Comparison of ENCODE assay signal across 8 mouse cellular contexts in the genomic region with DNA sequence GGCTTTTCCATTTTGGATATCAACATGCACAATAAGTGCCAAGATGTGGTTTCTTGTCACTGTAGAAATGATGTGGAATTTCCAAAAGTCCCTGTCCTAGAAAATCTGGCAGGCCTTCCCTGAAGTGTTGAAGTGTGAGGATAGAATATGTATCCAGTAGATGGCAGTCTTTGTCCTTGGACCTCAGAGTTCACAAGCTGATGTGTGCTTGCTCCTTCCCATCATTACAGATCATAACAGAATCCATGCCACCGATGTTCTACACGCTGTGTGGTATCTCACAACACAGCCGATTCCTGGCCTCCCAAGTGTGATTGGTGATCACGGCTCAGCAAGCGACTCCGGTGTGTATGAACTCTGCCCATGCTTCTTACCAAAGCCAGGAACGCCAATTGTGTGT. TPM values are rescaled to one million over a fixed set of nuclear protein-coding genes. Genes with fewer than 3 reads are reported as not detected.
DNase-seq lines count a peak whose midpoint lies in the region; ATAC-seq and TF ChIP-seq lines count a peak whose summit lies in the region.

No protein-coding gene starts in this region.

- TF ChIP-seq CTCF in intestine, postnatal 0 days (IDR thresholded peaks at IDR 0.05; ENCODE audit: low read depth): peak; percentile 66

- H3K9ac ChIP-seq in heart, embryonic 12.5 days: no peak overlapping the region; the same call in 1 of the 2 replicates
- no peak overlapping the region for H3K9ac ChIP-seq in intestine, postnatal 0 days (ENCODE audit: low read depth, low read length)
- no peak overlapping the region for H3K9ac ChIP-seq in neural tube, embryonic 13.5 days

- H3K36me3 ChIP-seq in heart, embryonic 12.5 days: peaks cover 23% of the 10 kb centered on the region
- peaks cover 48% of the 10 kb centered on the region for H3K36me3 ChIP-seq in intestine, postnatal 0 days (ENCODE audit: control insufficient read depth, insufficient read depth)
- no peaks in the 10 kb centered on the region for H3K36me3 ChIP-seq in neural tube, embryonic 13.5 days

- DNase-seq in heart, adult 11 months: peak; percentile 87
- DNase-seq in 3134 (ENCODE audit: extremely low read depth, insufficient read length, low spot score): peak; percentile 20
- peak; percentile 32 to 63 for DNase-seq in cerebellum, postnatal 10 days
- no peak for DNase-seq in yolk sac, embryonic 10.5 days (ENCODE audit: low spot score)

- no peaks in the 10 kb centered on the region for H3K27me3 ChIP-seq in heart, embryonic 12.5 days (replicated peaks)
- H3K27me3 ChIP-seq in intestine, postnatal 0 days (replicated peaks; ENCODE audit: control insufficient read depth, insufficient read depth, low read length): no peaks in the 10 kb centered on the region
- 0 out of 2 replicates have a peak, but pooled peaks cover 7% of the 10 kb centered on the region for H3K27me3 ChIP-seq in neural tube, embryonic 13.5 days

- no peak for ATAC-seq in heart, embryonic 12.5 days (ENCODE audit: insufficient number of reproducible peaks, low FRiP score)
- no peak for ATAC-seq in intestine, postnatal 0 days
- ATAC-seq in neural tube, embryonic 13.5 days (ENCODE audit: low read depth): 0 out of 2 replicates have a peak, but pooled peaks have one; percentile 37
- no peak for ATAC-seq in CD4-positive, CD25-positive, alpha-beta regulatory T cell, adult 4 months

- H3K4me2 ChIP-seq in heart, embryonic 12.5 days: no peak overlapping the region
- no peak overlapping the region for H3K4me2 ChIP-seq in intestine, postnatal 0 days (replicated peaks; ENCODE audit: low read depth)
- H3K4me2 ChIP-seq in neural tube, embryonic 13.5 days: no peak overlapping the region

- H3K9me3 ChIP-seq in heart, embryonic 12.5 days (replicated peaks): no peaks in the 10 kb centered on the region
- H3K9me3 ChIP-seq in intestine, postnatal 0 days (ENCODE audit: control insufficient read depth): no peaks in the 10 kb centered on the region
- no peaks in the 10 kb centered on the region for H3K9me3 ChIP-seq in neural tube, embryonic 13.5 days

- no peak overlapping the region for H3K4me3 ChIP-seq in heart, embryonic 12.5 days
- no peak overlapping the region for H3K4me3 ChIP-seq in intestine, postnatal 0 days (ENCODE audit: low read depth, low read length)
- no peak overlapping the region for H3K4me3 ChIP-seq in neural tube, embryonic 13.5 days

- 63% methylated on average over 7 of the region's 7 CpGs for WGBS in heart, embryonic 12.5 days
- 74% methylated on average over 7 of the region's 7 CpGs for WGBS in intestine, postnatal 0 days
- 74% methylated on average over 7 of the region's 7 CpGs for WGBS in neural tube, embryonic 13.5 days

- H3K4me1 ChIP-seq in heart, embryonic 12.5 days (replicated peaks): peaks cover 17% of the 10 kb centered on the region
- H3K4me1 ChIP-seq in intestine, postnatal 0 days (replicated peaks; ENCODE audit: control insufficient read depth, insufficient read depth, low read length): no peaks in the 10 kb centered on the region
- H3K4me1 ChIP-seq in neural tube, embryonic 13.5 days (replicated peaks): peaks cover 9% of the 10 kb centered on the region; the same call in 1 of the 2 replicates

- no peak overlapping the region for H3K27ac ChIP-seq in heart, embryonic 12.5 days (ENCODE audit: poor library complexity, severe bottlenecking)
- no peak overlapping the region for H3K27ac ChIP-seq in intestine, postnatal 0 days (ENCODE audit: low read depth, low read length)
- H3K27ac ChIP-seq in neural tube, embryonic 13.5 days (replicated peaks): no peak overlapping the region

RNA-seq across cellular contexts. Expression of a gene that starts 36.9 kb away (rescaled TPM):
- 0.10 and 0.13 TPM in 2 replicates for polyA plus RNA-seq in heart, embryonic 12.5 days (2016; fragmentation: Nextera tagmentation; extraction: Ambion mirVana)
- polyA plus RNA-seq in intestine, postnatal 0 days (2015; fragmentation: Nextera tagmentation; extraction: Ambion mirVana): 0.13 and 0.16 TPM in 2 replicates
- 7.1 and 7.5 TPM in 2 replicates for polyA plus RNA-seq in neural tube, embryonic 13.5 days (2015; fragmentation: Nextera tagmentation; extraction: Ambion mirVana)
- not detected for polyA plus RNA-seq in CD4-positive, CD25-positive, alpha-beta regulatory T cell, adult 4 months (2017; shearing (Covaris generic))
